Mouse (Mus musculus) CH12.LX (cell line): ENCODE measurements around the gene Ramp3. TPM values are rescaled to one million over a fixed set of nuclear protein-coding genes. Genes with fewer than 3 reads are reported as not detected.

Experiments
- DNase-seq: peaks from one replicate; pipeline ENCODE4 v3.0.0-alpha.2; 2013; ENCODE audit errors: extremely low read depth
- H3K27ac ChIP-seq: 2 replicates; pipeline ENCODE4 v1.5.1; 2012; ENCODE audit warnings: low read depth, mild to moderate bottlenecking, control low read depth, moderate library complexity; ENCODE audit not compliant: insufficient read depth
- H3K27me3 ChIP-seq: replicated peaks from 2 replicates; pipeline ENCODE3; 2012; ENCODE audit warnings: inconsistent platforms
- H3K36me3 ChIP-seq, 2 experiments: replicated peaks in 1 of 2; 2 replicates each; pipeline versions ENCODE3 to v1.6.1; 2012; ENCODE audit warnings: inconsistent platforms in 1 of 2, low read length in 1 of 2, mild to moderate bottlenecking in 1 of 2, mixed read lengths in 1 of 2, moderate library complexity in 1 of 2; ENCODE audit not compliant: control insufficient read depth in 1 of 2, insufficient read depth in 1 of 2
- H3K4me1 ChIP-seq, 2 experiments: 2 replicates each; pipeline ENCODE4 v1.6.1; 2012; ENCODE audit warnings: inconsistent platforms in 1 of 2, moderate library complexity in 1 of 2; ENCODE audit not compliant: insufficient read depth in 2 of 2, control insufficient read depth in 1 of 2
- H3K4me2 ChIP-seq: 2 replicates; pipeline ENCODE4 v1.6.1; 2012; ENCODE audit warnings: low read depth, mild to moderate bottlenecking, control low read depth; ENCODE audit not compliant: poor library complexity, insufficient read depth, severe bottlenecking
- H3K4me3 ChIP-seq, 3 experiments: fragments of 150-350 bp in 1 of 3; sonication (generic) in 1 of 3; replicated peaks in 1 of 3; 2 replicates each; pipeline versions ENCODE3 to v1.5.1; 2011 to 2012; ENCODE audit warnings: low read depth in 2 of 3, low read length in 2 of 3, mild to moderate bottlenecking in 2 of 3, moderate library complexity in 2 of 3, control low read depth in 1 of 3, improper control_type of control experiment in 1 of 3, inconsistent platforms in 1 of 3, mixed read lengths in 1 of 3; ENCODE audit not compliant: poor library complexity in 1 of 3
- H3K79me2 ChIP-seq: replicated peaks from 2 replicates; pipeline ENCODE4 v1.6.1; 2012; ENCODE audit warnings: mild to moderate bottlenecking, moderate library complexity; ENCODE audit not compliant: control insufficient read depth, poor library complexity, insufficient read depth, severe bottlenecking; ENCODE audit errors: extremely low read depth
- H3K9ac ChIP-seq: 2 replicates; pipeline ENCODE4 v1.6.1; 2012; ENCODE audit warnings: low read depth, mild to moderate bottlenecking, control low read depth, moderate library complexity; ENCODE audit not compliant: insufficient read depth
- H3K9me3 ChIP-seq: replicated peaks from 2 replicates; pipeline ENCODE3; 2012; ENCODE audit warnings: low read length, inconsistent platforms, mixed read lengths
- BHLHE40 ChIP-seq: IDR thresholded peaks from 2 replicates; pipeline ENCODE4 v1.6.1; 2011; ENCODE audit warnings: mild to moderate bottlenecking, low read depth, low read length, improper control_type of control experiment
- CTCF ChIP-seq, 2 experiments: IDR thresholded peaks in 1 of 2; conservative IDR thresholded peaks in 1 of 2; 2 replicates each; pipeline ENCODE4 v1.5.1; 2011 to 2012; ENCODE audit warnings: low read depth in 2 of 2, low read length in 2 of 2, improper control_type of control experiment in 1 of 2, inconsistent platforms in 1 of 2, mild to moderate bottlenecking in 1 of 2, moderate library complexity in 1 of 2
- E2F4 ChIP-seq: IDR thresholded peaks from 2 replicates; pipeline ENCODE4 v1.6.1; 2011; ENCODE audit warnings: low read depth, low read length, improper control_type of control experiment; ENCODE audit not compliant: insufficient replicate concordance
- EP300 ChIP-seq: IDR thresholded peaks from 2 replicates; pipeline ENCODE4 v1.6.1; 2011; ENCODE audit warnings: low read length, improper control_type of control experiment
- ETS1 ChIP-seq: conservative IDR thresholded peaks from 2 replicates; pipeline ENCODE4 v1.6.1; 2012; ENCODE audit warnings: low read depth, mild to moderate bottlenecking, inconsistent platforms, low read length, improper control_type of control experiment, moderate library complexity
- GABPA ChIP-seq: IDR thresholded peaks from 2 replicates; pipeline ENCODE4 v1.6.1; 2012; ENCODE audit warnings: low read depth, low read length, improper control_type of control experiment, inconsistent platforms; ENCODE audit not compliant: insufficient replicate concordance
- JUN ChIP-seq: IDR thresholded peaks from 2 replicates; pipeline ENCODE4 v1.6.1; 2011; ENCODE audit warnings: low read depth, mild to moderate bottlenecking, low read length, improper control_type of control experiment, moderate library complexity; ENCODE audit not compliant: insufficient read depth
- MAZ ChIP-seq: IDR thresholded peaks from 2 replicates; pipeline ENCODE4 v1.6.1; 2012; ENCODE audit warnings: low read depth, mild to moderate bottlenecking, inconsistent platforms, low read length, improper control_type of control experiment, moderate library complexity
- MEF2A ChIP-seq: IDR thresholded peaks from 2 replicates; pipeline ENCODE4 v1.6.1; 2014; ENCODE audit warnings: low read depth, mild to moderate bottlenecking, inconsistent platforms, low read length, improper control_type of control experiment, borderline replicate concordance
- PAX5 ChIP-seq: IDR thresholded peaks from 2 replicates; pipeline ENCODE4 v1.6.1; 2012; ENCODE audit warnings: low read length, inconsistent platforms, mixed read lengths
- RAD21 ChIP-seq: IDR thresholded peaks from 2 replicates; pipeline ENCODE4 v1.6.1; 2011; ENCODE audit warnings: low read depth, mild to moderate bottlenecking, low read length, improper control_type of control experiment, moderate library complexity
- USF2 ChIP-seq: conservative IDR thresholded peaks from 2 replicates; pipeline ENCODE4 v1.6.1; 2011; ENCODE audit warnings: low read depth, low read length, improper control_type of control experiment
- ZKSCAN1 ChIP-seq: IDR thresholded peaks from 2 replicates; pipeline ENCODE4 v1.6.1; 2012; ENCODE audit warnings: low read depth, inconsistent platforms, low read length, improper control_type of control experiment, borderline replicate concordance
- dilution Hi-C: fragments of 300-500 bp; cut with MboI; formaldehyde crosslinking; loops from 2 replicates; pipeline ENCODE4 v1.14.3; 2020; ENCODE audit warnings: low sequenced_read_pairs; ENCODE audit not compliant: extremely low pct_unique_long_range_greater_than_20kb, extremely low pct_ligation_motif_present
- in situ Hi-C: fragments of 300-500 bp; cut with MboI; formaldehyde crosslinking; loops from 3 replicates; pipeline ENCODE4 v1.14.3; 2019; ENCODE audit warnings: low sequenced_read_pairs, low pct_ligation_motif_present, low pct_unique_long_range_greater_than_20kb, mixed read lengths
- polyA plus RNA-seq: library from polyadenylated mRNA; unstranded; fragments of >175 nt; gene quantifications from 2 replicates; pipeline ENCODE4 v1.2.1, GENCODE M21; 2012; ENCODE audit warnings: low read depth; ENCODE audit not compliant: insufficient read length
- total RNA-seq, 2 experiments: library from RNA; depleted of rRNA; stranded (reverse); fragments of 300-350 nt in 1 of 2; fragments of >200 nt in 1 of 2; gene quantifications; 2 replicates each; pipeline ENCODE4 v1.2.3; 2012 to 2014

Ramp3 gene
- total and polyA plus RNA-seq, 3 experiments = 0.21 TPM; not detected in 2

GRCm38 (mm10) chr11:6669041-6669440 lies 10.7 kb downstream of the Ramp3 start:
- no peak for TF ChIP-seq BHLHE40
- TF ChIP-seq JUN = no peak
- TF ChIP-seq PAX5 = no peak
- no peak for TF ChIP-seq USF2
- TF ChIP-seq EP300 = no peak
- no peak for TF ChIP-seq MAZ
- TF ChIP-seq, all 38 proteins: peak for 0
- Histone ChIP-seq H3K27ac (no peak overlapping the region), H3K27me3 (peaks cover 80% of the 10 kb centered on the region), H3K4me2 (no peak overlapping the region), H3K9me3 (no peaks in the 10 kb centered on the region), H3K79me2 (no peaks in the 10 kb centered on the region), H3K36me3 (no peaks in the 10 kb centered on the region), H3K9ac (no peak overlapping the region), H3K4me3 (no peak overlapping the region), H3K4me1 (no peaks in the 10 kb centered on the region)
- dilution Hi-C loops (no loop called here), in situ Hi-C loops (loop anchor here (25.0 kb wide), 1 partner anchor 493 kb away; no protein-coding TSS in a partner anchor)
- DNase-seq = no peak

DNA sequence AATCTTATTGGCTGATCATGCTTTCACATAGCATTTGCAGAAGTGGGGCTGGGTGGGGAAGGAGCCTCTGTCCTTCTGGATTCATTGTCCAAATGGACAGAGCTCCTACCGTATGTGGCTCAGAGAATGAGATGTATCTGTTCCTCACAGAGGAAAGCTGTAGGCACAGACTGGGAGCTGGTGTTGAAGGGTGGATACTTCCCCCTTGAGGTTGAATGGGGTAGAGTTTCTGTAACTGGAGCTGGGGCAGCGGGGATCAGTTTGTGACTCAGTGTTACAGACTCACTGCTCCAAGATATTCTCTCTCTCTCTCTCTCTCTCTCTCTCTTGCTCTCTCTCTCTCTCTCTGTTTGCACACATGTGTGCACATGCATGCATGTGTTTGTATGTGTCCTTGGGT lies 11.7 kb downstream of the Ramp3 start:
- no peak overlapping the region for H3K27ac ChIP-seq
- no peaks in the 10 kb centered on the region for H3K4me1 ChIP-seq
- H3K36me3 ChIP-seq = no peaks in the 10 kb centered on the region
- H3K4me2 ChIP-seq = no peak overlapping the region
- no peak overlapping the region for H3K9ac ChIP-seq
- dilution Hi-C loops = no loop called here
- in situ Hi-C loops = loop anchor here (25.0 kb wide), 1 partner anchor 492 kb away; no protein-coding TSS in a partner anchor
- TF ChIP-seq CTCF (conservative IDR thresholded peaks at IDR 0.05 in 1 of 2, IDR thresholded peaks at IDR 0.05 in 1 of 2; ENCODE audit: low read depth in 2 of 2, low read length in 2 of 2) = peak in 1 of 2 experiments; percentile 50; a peak in 2 of 4 replicates
- TF ChIP-seq RAD21 = peak; percentile 20
- TF ChIP-seq ZKSCAN1 = no peak
- TF ChIP-seq, all 38 proteins: peak for 2
- Histone ChIP-seq H3K4me3 (no peak overlapping the region), H3K79me2 (no peaks in the 10 kb centered on the region), H3K27me3 (peaks cover 86% of the 10 kb centered on the region), H3K9me3 (no peaks in the 10 kb centered on the region)
- no peak for DNase-seq

DNA sequence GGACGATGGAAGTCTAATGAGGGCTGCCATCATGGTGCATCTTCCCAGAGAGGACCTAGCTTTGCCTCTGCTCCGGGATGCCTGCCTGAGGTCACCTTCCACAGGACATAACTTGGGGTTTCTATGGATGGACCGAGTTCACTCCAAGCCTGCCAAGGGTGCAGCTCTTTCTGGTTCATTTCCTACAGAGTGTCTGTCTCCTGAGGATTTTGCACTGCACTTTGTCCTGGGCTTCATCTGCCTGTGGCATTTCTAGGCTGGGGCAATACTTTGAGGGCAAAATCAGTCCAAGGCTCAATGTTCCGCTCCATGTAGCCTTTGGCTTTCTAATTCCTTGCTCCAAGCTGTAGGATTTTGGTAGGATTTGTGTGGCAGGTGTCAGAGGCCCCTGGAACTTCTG lies 12.5 kb downstream of the Ramp3 start:
- no peak overlapping the region for H3K4me2 ChIP-seq
- in situ Hi-C loops = loop anchor here (25.0 kb wide), 1 partner anchor 491 kb away; no protein-coding TSS in a partner anchor
- H3K36me3 ChIP-seq = no peaks in the 10 kb centered on the region
- H3K27ac ChIP-seq = no peak overlapping the region
- no peak overlapping the region for H3K9ac ChIP-seq
- no peaks in the 10 kb centered on the region for H3K9me3 ChIP-seq
- no peaks in the 10 kb centered on the region for H3K79me2 ChIP-seq
- no peak for DNase-seq
- H3K27me3 ChIP-seq = peaks cover 89% of the 10 kb centered on the region
- TF ChIP-seq E2F4 (no peak), RAD21 (no peak), MEF2A (no peak), ETS1 (no peak), GABPA (no peak), CTCF (conservative IDR thresholded peaks at IDR 0.05 in 1 of 2, IDR thresholded peaks at IDR 0.05 in 1 of 2; ENCODE audit: low read depth in 2 of 2, low read length in 2 of 2) (no peak)
- no peaks in the 10 kb centered on the region for H3K4me1 ChIP-seq
- dilution Hi-C loops = no loop called here
- no peak overlapping the region for H3K4me3 ChIP-seq
